Mouse (Mus musculus): ENCODE results near the gene Ddx47. TPM values are rescaled to one million over a fixed set of nuclear protein-coding genes. Genes with fewer than 3 reads are reported as not detected.

Gene Ddx47
- total and polyA plus RNA-seq, 3 experiments: 12.5 to 133 (median 81.3) TPM

- Histone ChIP-seq H3K4me1 (ENCODE audit: insufficient read depth, low read depth, low read length) (peaks cover 2% of the 10 kb centered on the region; the same call in 1 of the 2 replicates), H3K9me3 (replicated peaks) (no peaks in the 10 kb centered on the region), H3K36me3 (replicated peaks) (peaks cover 98% of the 10 kb centered on the region), H3K4me3 (ENCODE audit: low read depth, low read length) (no peak overlapping the region), H3K27me3 (ENCODE audit: insufficient read depth, low read length) (no peaks in the 10 kb centered on the region)
- TF ChIP-seq TAL1 (conservative IDR thresholded peaks at IDR 0.05; ENCODE audit: low read depth, low read length): no peak
- TF ChIP-seq POLR2AphosphoS5 (IDR thresholded peaks at IDR 0.05; ENCODE audit: insufficient replicate concordance, low read depth, low read length): no peak
- no peak for TF ChIP-seq GATA2 (IDR thresholded peaks at IDR 0.05; ENCODE audit: borderline replicate concordance, low read depth, low read length)
- TF ChIP-seq CTCF (IDR thresholded peaks at IDR 0.05; ENCODE audit: low read depth, low read length): no peak
- no peak for TF ChIP-seq GATA1 (IDR thresholded peaks at IDR 0.05; ENCODE audit: borderline replicate concordance, low read length)
- DNase-seq (ENCODE audit: low spot score) (no peak), ATAC-seq (ENCODE audit: extremely low read depth, insufficient number of reproducible peaks, low FRiP score, poor library complexity, severe bottlenecking) (no peak)
Observed at GRCm38 (mm10) chr6:135019564-135019963, 8.2 kb downstream of the Ddx47 start.

- H3K9me3 ChIP-seq (replicated peaks): no peaks in the 10 kb centered on the region
- no peak for ATAC-seq (ENCODE audit: extremely low read depth, insufficient number of reproducible peaks, low FRiP score, poor library complexity, severe bottlenecking)
- no peak for TF ChIP-seq GATA2 (IDR thresholded peaks at IDR 0.05; ENCODE audit: borderline replicate concordance, low read depth, low read length)
- TF ChIP-seq POLR2AphosphoS5 (IDR thresholded peaks at IDR 0.05; ENCODE audit: insufficient replicate concordance, low read depth, low read length): no peak
- TF ChIP-seq CTCF (IDR thresholded peaks at IDR 0.05; ENCODE audit: low read depth, low read length): no peak
- no peak for TF ChIP-seq TAL1 (conservative IDR thresholded peaks at IDR 0.05; ENCODE audit: low read depth, low read length)
- no peak for TF ChIP-seq GATA1 (IDR thresholded peaks at IDR 0.05; ENCODE audit: borderline replicate concordance, low read length)
- H3K27me3 ChIP-seq (ENCODE audit: insufficient read depth, low read length): no peaks in the 10 kb centered on the region
- peaks cover 89% of the 10 kb centered on the region for H3K36me3 ChIP-seq (replicated peaks)
- peaks cover 2% of the 10 kb centered on the region; the same call in 1 of the 2 replicates for H3K4me1 ChIP-seq (ENCODE audit: insufficient read depth, low read depth, low read length)
- no peak for DNase-seq (ENCODE audit: low spot score)
- H3K4me3 ChIP-seq (ENCODE audit: low read depth, low read length): no peak overlapping the region
Observed at GRCm38 (mm10) chr6:135021633-135022032, 10.2 kb downstream of the Ddx47 start.

DNA sequence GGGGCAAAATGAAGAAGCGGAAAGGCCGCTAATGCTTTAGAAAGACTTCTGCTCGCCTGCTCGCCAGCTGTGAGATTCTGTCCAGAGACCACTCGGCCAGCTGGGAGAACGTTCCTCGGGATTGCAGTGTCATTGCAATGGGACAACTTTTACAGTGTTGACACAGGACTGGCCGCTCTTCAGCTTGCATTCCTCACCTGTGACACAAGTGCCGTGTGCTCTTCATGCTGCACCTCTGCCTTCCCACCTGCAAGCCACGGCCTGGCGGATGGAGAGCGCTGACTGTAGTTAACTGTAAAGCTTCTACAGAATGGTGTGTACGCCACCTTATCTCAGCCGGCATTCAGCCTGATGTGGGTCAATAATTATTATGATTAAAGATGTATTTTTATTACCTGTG lies 12.0 kb downstream of the Ddx47 start:
- TF ChIP-seq GATA1 (IDR thresholded peaks at IDR 0.05; ENCODE audit: borderline replicate concordance, low read length) (no peak), POLR2AphosphoS5 (IDR thresholded peaks at IDR 0.05; ENCODE audit: insufficient replicate concordance, low read depth, low read length) (no peak), TAL1 (conservative IDR thresholded peaks at IDR 0.05; ENCODE audit: low read depth, low read length) (no peak), GATA2 (IDR thresholded peaks at IDR 0.05; ENCODE audit: borderline replicate concordance, low read depth, low read length) (no peak), CTCF (IDR thresholded peaks at IDR 0.05; ENCODE audit: low read depth, low read length) (no peak)
- Histone ChIP-seq H3K4me1 (ENCODE audit: insufficient read depth, low read depth, low read length) (peaks cover 2% of the 10 kb centered on the region; the same call in 1 of the 2 replicates), H3K9me3 (replicated peaks) (no peaks in the 10 kb centered on the region), H3K4me3 (ENCODE audit: low read depth, low read length) (no peak overlapping the region), H3K36me3 (replicated peaks) (peaks cover 72% of the 10 kb centered on the region), H3K27me3 (ENCODE audit: insufficient read depth, low read length) (no peaks in the 10 kb centered on the region)
- DNase-seq (ENCODE audit: low spot score): no peak
- ATAC-seq (ENCODE audit: extremely low read depth, insufficient number of reproducible peaks, low FRiP score, poor library complexity, severe bottlenecking): no peak

DNA sequence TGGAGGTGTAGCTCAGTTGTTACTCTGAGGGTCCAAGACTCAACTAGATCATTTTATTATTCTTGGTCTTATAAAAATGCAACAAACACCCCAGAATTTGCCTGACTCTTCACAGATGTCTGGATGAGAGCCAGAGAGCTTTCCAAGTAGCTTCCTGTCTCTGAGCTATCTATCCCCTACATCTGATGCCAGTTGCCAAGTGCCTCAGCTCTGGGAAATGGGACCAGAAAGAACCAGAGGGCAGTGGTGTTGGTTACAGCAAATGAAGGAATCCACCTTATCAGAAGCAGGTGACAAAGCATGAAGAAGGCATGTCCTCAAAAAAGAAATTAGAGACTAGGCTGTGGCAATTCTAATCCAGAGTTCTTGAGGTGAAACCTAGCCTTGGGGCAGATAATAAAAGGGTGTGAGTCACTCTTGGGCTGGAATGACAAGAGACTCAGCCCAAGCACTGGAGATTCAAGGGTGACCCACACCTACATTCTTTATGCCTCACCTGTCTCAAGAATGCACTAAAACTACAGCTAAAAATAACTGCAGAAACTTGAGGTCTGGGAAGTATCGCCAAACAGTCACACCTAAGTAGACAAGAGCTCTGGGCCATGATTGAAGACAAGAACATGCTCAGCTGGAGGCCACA lies 13.5 kb downstream of the Ddx47 start:
- Histone ChIP-seq H3K9me3 (replicated peaks) (no peaks in the 10 kb centered on the region), H3K27me3 (ENCODE audit: insufficient read depth, low read length) (peaks cover 2% of the 10 kb centered on the region; the same call in 1 of the 2 replicates), H3K4me3 (ENCODE audit: low read depth, low read length) (no peak overlapping the region), H3K36me3 (replicated peaks) (peaks cover 57% of the 10 kb centered on the region), H3K4me1 (ENCODE audit: insufficient read depth, low read depth, low read length) (peaks cover 2% of the 10 kb centered on the region; the same call in 1 of the 2 replicates)
- TF ChIP-seq POLR2AphosphoS5 (IDR thresholded peaks at IDR 0.05; ENCODE audit: insufficient replicate concordance, low read depth, low read length) (no peak), GATA2 (IDR thresholded peaks at IDR 0.05; ENCODE audit: borderline replicate concordance, low read depth, low read length) (no peak), CTCF (IDR thresholded peaks at IDR 0.05; ENCODE audit: low read depth, low read length) (no peak), TAL1 (conservative IDR thresholded peaks at IDR 0.05; ENCODE audit: low read depth, low read length) (no peak), GATA1 (IDR thresholded peaks at IDR 0.05; ENCODE audit: borderline replicate concordance, low read length) (no peak)
- ATAC-seq (ENCODE audit: extremely low read depth, insufficient number of reproducible peaks, low FRiP score, poor library complexity, severe bottlenecking): no peak
- DNase-seq (ENCODE audit: low spot score): no peak

GRCm38 (mm10) chr6:135026232-135026631 lies 14.8 kb downstream of the Ddx47 start:
- H3K9me3 ChIP-seq (replicated peaks): no peaks in the 10 kb centered on the region
- ATAC-seq (ENCODE audit: extremely low read depth, insufficient number of reproducible peaks, low FRiP score, poor library complexity, severe bottlenecking) (peak; percentile 35; the same call in 1 of the 2 replicates), DNase-seq (ENCODE audit: low spot score) (no peak)
- no peak for TF ChIP-seq TAL1 (conservative IDR thresholded peaks at IDR 0.05; ENCODE audit: low read depth, low read length)
- no peak for TF ChIP-seq POLR2AphosphoS5 (IDR thresholded peaks at IDR 0.05; ENCODE audit: insufficient replicate concordance, low read depth, low read length)
- TF ChIP-seq GATA1 (IDR thresholded peaks at IDR 0.05; ENCODE audit: borderline replicate concordance, low read length): no peak
- TF ChIP-seq CTCF (IDR thresholded peaks at IDR 0.05; ENCODE audit: low read depth, low read length): no peak
- no peak for TF ChIP-seq GATA2 (IDR thresholded peaks at IDR 0.05; ENCODE audit: borderline replicate concordance, low read depth, low read length)
- peaks cover 2% of the 10 kb centered on the region; the same call in 1 of the 2 replicates for H3K4me1 ChIP-seq (ENCODE audit: insufficient read depth, low read depth, low read length)
- peaks cover 2% of the 10 kb centered on the region; the same call in 1 of the 2 replicates for H3K27me3 ChIP-seq (ENCODE audit: insufficient read depth, low read length)
- no peak overlapping the region for H3K4me3 ChIP-seq (ENCODE audit: low read depth, low read length)
- peaks cover 44% of the 10 kb centered on the region for H3K36me3 ChIP-seq (replicated peaks)

DNA sequence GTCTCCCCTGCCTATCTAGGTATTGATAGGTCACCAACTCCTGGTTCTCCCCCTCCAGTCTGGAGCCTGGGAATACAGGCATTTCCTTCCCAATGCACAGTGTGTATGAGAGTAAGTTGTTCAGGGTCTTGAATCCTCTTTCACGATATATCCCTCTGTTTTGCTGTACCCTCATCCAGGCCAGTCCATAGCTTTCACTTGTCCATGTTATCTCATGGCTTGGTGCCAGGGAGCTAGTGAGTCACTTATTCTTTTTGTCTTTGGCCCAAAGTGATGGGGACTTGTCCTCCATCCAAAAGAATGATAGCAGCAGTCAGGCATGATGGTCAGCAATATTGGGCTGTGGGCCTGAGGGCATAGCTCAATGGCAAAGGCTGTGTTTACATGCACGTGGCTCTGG lies 15.3 kb downstream of the Ddx47 start:
- no peak for TF ChIP-seq POLR2AphosphoS5 (IDR thresholded peaks at IDR 0.05; ENCODE audit: insufficient replicate concordance, low read depth, low read length)
- no peak for TF ChIP-seq TAL1 (conservative IDR thresholded peaks at IDR 0.05; ENCODE audit: low read depth, low read length)
- TF ChIP-seq CTCF (IDR thresholded peaks at IDR 0.05; ENCODE audit: low read depth, low read length): no peak
- no peak for TF ChIP-seq GATA1 (IDR thresholded peaks at IDR 0.05; ENCODE audit: borderline replicate concordance, low read length)
- no peak for TF ChIP-seq GATA2 (IDR thresholded peaks at IDR 0.05; ENCODE audit: borderline replicate concordance, low read depth, low read length)
- H3K4me1 ChIP-seq (ENCODE audit: insufficient read depth, low read depth, low read length): peaks cover 2% of the 10 kb centered on the region; the same call in 1 of the 2 replicates
- peaks cover 2% of the 10 kb centered on the region; the same call in 1 of the 2 replicates for H3K27me3 ChIP-seq (ENCODE audit: insufficient read depth, low read length)
- H3K4me3 ChIP-seq (ENCODE audit: low read depth, low read length): no peak overlapping the region
- ATAC-seq (ENCODE audit: extremely low read depth, insufficient number of reproducible peaks, low FRiP score, poor library complexity, severe bottlenecking) (no peak), DNase-seq (ENCODE audit: low spot score) (no peak)
- H3K9me3 ChIP-seq (replicated peaks): no peaks in the 10 kb centered on the region
- H3K36me3 ChIP-seq (replicated peaks): peaks cover 38% of the 10 kb centered on the region

All from G1E (cell line).